Mouse (Mus musculus): Measurements from ENCODE around the gene Dmrt2.

- TF ChIP-seq CTCF (IDR thresholded peaks at IDR 0.05; ENCODE audit: borderline replicate concordance, extremely low read depth, insufficient read depth, insufficient read length) (no peak), POLR2A (IDR thresholded peaks at IDR 0.05; ENCODE audit: borderline replicate concordance, extremely low read depth, insufficient read depth, insufficient read length, poor library complexity, severe bottlenecking) (no peak)
Observed at GRCm38 (mm10) chr19:25648701-25649100, 23.5 kb upstream of the Dmrt2 start.

All from brain, embryonic 14.5 days (tissue).